Mouse (Mus musculus): ENCODE results near the gene Asxl2.

DNA sequence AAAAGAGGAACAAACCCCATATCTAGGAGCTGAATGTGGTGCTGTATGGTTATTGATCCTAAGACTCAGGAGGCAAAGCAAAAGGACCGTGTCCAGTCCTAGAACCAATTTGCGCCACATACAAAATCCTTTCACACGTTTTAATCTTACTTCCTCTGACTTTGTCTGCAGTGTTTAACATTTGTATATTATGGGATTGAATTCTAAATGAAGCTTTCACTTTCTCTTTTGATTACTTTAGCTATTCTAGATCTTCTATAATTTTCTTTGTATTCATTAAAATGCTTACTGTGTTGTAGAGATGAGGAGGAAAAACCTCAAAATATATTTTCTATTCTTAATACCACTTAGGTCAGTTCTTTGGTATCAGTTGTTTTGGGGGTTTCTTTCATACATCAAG, 26.9 kb downstream of the Asxl2 start:
- TF ChIP-seq POLR2A (IDR thresholded peaks at IDR 0.05; ENCODE audit: extremely low read depth, insufficient read depth, low read length), result no peak
- no peak for TF ChIP-seq CTCF (IDR thresholded peaks at IDR 0.05; ENCODE audit: extremely low read depth, insufficient read depth, low read length)

Measured in cortical plate, adult 2 months (tissue).